ENCODE assay signal across 8 mouse cellular contexts in the genomic region with DNA sequence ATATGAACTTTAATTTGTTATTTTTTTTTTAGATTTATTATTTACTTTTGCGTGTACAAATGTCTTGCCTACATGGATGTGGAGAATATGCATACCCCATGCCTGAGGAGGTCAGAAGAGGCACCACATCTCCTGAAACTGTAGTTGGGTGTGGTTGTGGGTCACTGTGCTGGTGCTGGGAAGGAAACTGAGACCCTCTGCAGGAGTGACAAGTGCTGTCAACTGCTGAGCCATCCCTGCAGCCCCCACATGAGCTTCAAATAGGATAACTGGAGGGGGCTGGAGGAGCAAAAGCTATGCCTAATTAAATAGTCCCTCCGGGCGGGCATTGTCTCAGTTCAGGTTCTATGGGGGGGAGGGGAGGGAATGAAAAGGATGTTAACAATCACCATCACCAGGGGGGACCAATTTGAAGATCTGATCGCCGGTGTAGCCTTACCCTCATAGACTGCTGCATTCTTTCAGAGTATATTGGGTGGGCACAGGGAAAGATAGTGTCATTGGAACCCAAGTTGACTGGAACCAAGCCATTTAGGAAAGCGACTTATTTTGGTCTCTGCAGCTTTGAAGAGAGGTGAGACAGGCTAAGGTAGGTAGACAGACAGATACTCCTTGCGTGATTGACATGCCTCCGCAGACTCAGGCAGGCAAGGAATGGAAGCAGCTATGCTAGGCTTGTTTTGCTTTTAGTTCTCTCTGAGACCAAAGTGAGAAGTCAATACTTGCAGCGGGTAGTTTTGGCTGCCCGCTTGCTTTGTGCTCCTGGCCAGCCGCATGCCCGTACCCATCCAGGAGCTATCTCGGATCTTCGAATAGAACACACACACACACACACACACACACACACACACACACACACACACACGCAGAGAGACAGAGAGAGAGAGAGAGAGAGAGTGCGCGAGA. TPM values are rescaled to one million over a fixed set of nuclear protein-coding genes. Genes with fewer than 3 reads are reported as not detected.
DNase-seq lines count a peak whose midpoint lies in the region; ATAC-seq and TF ChIP-seq lines count a peak whose summit lies in the region.

No protein-coding gene starts in this region.

- H3K4me1 ChIP-seq in lung, embryonic 15.5 days = peaks cover 18% of the 10 kb centered on the region
- peaks cover 26% of the 10 kb centered on the region for H3K4me1 ChIP-seq in forebrain, embryonic 12.5 days
- H3K4me1 ChIP-seq in limb, embryonic 12.5 days (replicated peaks) = peaks cover 22% of the 10 kb centered on the region
- H3K4me1 ChIP-seq in small intestine, adult 2 months (ENCODE audit: control insufficient read depth, insufficient read depth, insufficient read length, low read length) = peaks cover 4% of the 10 kb centered on the region; the same call in 1 of the 2 replicates

- DNase-seq in lung, postnatal 4 days = no peak
- DNase-seq in adrenal gland, adult 8-10 months = no peak
- no peak for DNase-seq in kidney, postnatal 10 days
- DNase-seq in thymus, postnatal 25 days = no peak

- no peak overlapping the region for H3K27ac ChIP-seq in lung, embryonic 15.5 days
- H3K27ac ChIP-seq in forebrain, embryonic 12.5 days = no peak overlapping the region
- no peak overlapping the region for H3K27ac ChIP-seq in limb, embryonic 12.5 days
- no peak overlapping the region for H3K27ac ChIP-seq in small intestine, adult 2 months (ENCODE audit: insufficient read depth, low read depth, low read length)

- no peaks in the 10 kb centered on the region for H3K27me3 ChIP-seq in lung, embryonic 15.5 days
- H3K27me3 ChIP-seq in forebrain, embryonic 12.5 days = no peaks in the 10 kb centered on the region
- no peaks in the 10 kb centered on the region for H3K27me3 ChIP-seq in limb, embryonic 12.5 days
- H3K27me3 ChIP-seq in small intestine, adult 2 months (ENCODE audit: control insufficient read depth, insufficient read depth, low read length) = no peaks in the 10 kb centered on the region

- H3K9ac ChIP-seq in lung, embryonic 15.5 days = no peak overlapping the region
- peak overlapping the region; percentile 47 for H3K9ac ChIP-seq in forebrain, embryonic 12.5 days
- 0 out of 2 replicates have a peak overlapping the region, but pooled peaks have one; percentile 42 for H3K9ac ChIP-seq in limb, embryonic 12.5 days (replicated peaks)

- H3K4me2 ChIP-seq in lung, embryonic 15.5 days = peak overlapping the region; percentile 49
- H3K4me2 ChIP-seq in forebrain, embryonic 12.5 days = peak overlapping the region; percentile 65
- H3K4me2 ChIP-seq in limb, embryonic 12.5 days = peak overlapping the region; percentile 66

- H3K9me3 ChIP-seq in lung, embryonic 15.5 days = no peaks in the 10 kb centered on the region
- H3K9me3 ChIP-seq in forebrain, embryonic 12.5 days = no peaks in the 10 kb centered on the region
- 0 out of 2 replicates have a peak, but pooled peaks cover 2% of the 10 kb centered on the region for H3K9me3 ChIP-seq in limb, embryonic 12.5 days

- WGBS in lung, embryonic 15.5 days = 13% methylated on average over 17 of the region's 17 CpGs
- WGBS in forebrain, embryonic 12.5 days = 2% methylated on average over 16 of the region's 17 CpGs
- WGBS in limb, embryonic 12.5 days = 7% methylated on average over 16 of the region's 17 CpGs
- 43% methylated on average over 16 of the region's 17 CpGs for WGBS in small intestine, adult 2 months

- peak overlapping the region; percentile 27 for H3K4me3 ChIP-seq in lung, embryonic 15.5 days
- H3K4me3 ChIP-seq in forebrain, embryonic 12.5 days (replicated peaks) = peak overlapping the region; percentile 43
- H3K4me3 ChIP-seq in limb, embryonic 12.5 days (replicated peaks) = peak overlapping the region; percentile 40
- peak overlapping the region; percentile 28; the same call in 1 of the 2 replicates for H3K4me3 ChIP-seq in small intestine, adult 2 months (ENCODE audit: low read depth, low read length)

- no peaks in the 10 kb centered on the region for H3K36me3 ChIP-seq in lung, embryonic 15.5 days
- no peaks in the 10 kb centered on the region for H3K36me3 ChIP-seq in forebrain, embryonic 12.5 days (replicated peaks)
- H3K36me3 ChIP-seq in limb, embryonic 12.5 days = no peaks in the 10 kb centered on the region
- no peaks in the 10 kb centered on the region for H3K36me3 ChIP-seq in small intestine, adult 2 months (ENCODE audit: control insufficient read depth, insufficient read depth, low read length)

- no peak for ATAC-seq in lung, embryonic 15.5 days (ENCODE audit: borderline replicate concordance, extremely low read depth, low FRiP score, low TSS enrichment)
- no peak for ATAC-seq in forebrain, embryonic 12.5 days (ENCODE audit: low FRiP score)
- ATAC-seq in limb, embryonic 12.5 days (ENCODE audit: insufficient number of reproducible peaks, insufficient read depth, low FRiP score, low TSS enrichment, low read depth) = no peak

- no peak for TF ChIP-seq CTCF in small intestine, adult 2 months (IDR thresholded peaks at IDR 0.05; ENCODE audit: extremely low read depth, insufficient read length, insufficient replicate concordance, low read depth, low read length)

- TF ChIP-seq POLR2A in small intestine, adult 2 months (IDR thresholded peaks at IDR 0.05; ENCODE audit: low read depth, low read length) = no peak

RNA-seq across cellular contexts. Expression of a gene that starts 3.8 kb away (rescaled TPM):
- polyA plus RNA-seq in lung, embryonic 15.5 days (2015; fragmentation: Nextera tagmentation; extraction: Ambion mirVana) = 17.1 and 20.6 TPM in 2 replicates
- polyA plus RNA-seq in forebrain, embryonic 12.5 days (2016; fragmentation: Nextera tagmentation; extraction: Ambion mirVana) = 19.0 and 19.8 TPM in 2 replicates
- 12.8 and 15.3 TPM in 2 replicates for polyA plus RNA-seq in limb, embryonic 12.5 days (2016; fragmentation: Nextera tagmentation; extraction: Ambion mirVana)
- polyA plus RNA-seq in small intestine, adult 2 months (2012; rRNA removed) = 25.3 and 39.7 TPM in 2 replicates
- total RNA-seq in adrenal gland, adult 8-10 months (2022) = 10 to 100 TPM; 21.6 to 32.8 (median 27.1) TPM

RNA-seq across cellular contexts. Expression of a gene that starts 47.2 kb away (rescaled TPM):
- polyA plus RNA-seq in lung, embryonic 15.5 days (2015; fragmentation: Nextera tagmentation; extraction: Ambion mirVana) = 21.2 and 24.6 TPM in 2 replicates
- 64.4 and 66.5 TPM in 2 replicates for polyA plus RNA-seq in forebrain, embryonic 12.5 days (2016; fragmentation: Nextera tagmentation; extraction: Ambion mirVana)
- 43.4 and 45.7 TPM in 2 replicates for polyA plus RNA-seq in limb, embryonic 12.5 days (2016; fragmentation: Nextera tagmentation; extraction: Ambion mirVana)
- polyA plus RNA-seq in small intestine, adult 2 months (2012; rRNA removed) = 2.1 and 2.8 TPM in 2 replicates
- total RNA-seq in adrenal gland, adult 8-10 months (2022) = 10 to 100 TPM in 3 of 4 experiments, 1 to 10 TPM in 1; 9.7 to 15.1 (median 13.2) TPM
